Mouse (Mus musculus) gastrocnemius, adult 8-10 months (tissue): Measurements from ENCODE around the gene Sp1. TPM values are rescaled to one million over a fixed set of nuclear protein-coding genes. Genes with fewer than 3 reads are reported as not detected.

Source experiments
- DNase-seq, 2 experiments: peaks; one replicate each; pipeline ENCODE4 v3.0.0; 2022; ENCODE audit warnings: low spot score in 2 of 2
- total RNA-seq, 4 experiments: library from RNA; stranded (reverse); gene quantifications; 2 replicates each; pipeline ENCODE4 v1.2.4; 2022

Sp1 gene
- total RNA-seq = 10 to 100 TPM; 17.9 to 22.2 (median 20.5) TPM

- DNase-seq = peak; percentile 99
These were observed at the start of gene Sp1 for GRCm38 (mm10) chr15:102405489-102406195. Sp1 (plus strand) TSS chr15:102406143.

- DNase-seq = no peak
These were observed 49.2 kb upstream of the Sp1 start for GRCm38 (mm10) chr15:102356501-102357325.

- DNase-seq = no peak
These were observed 47.8 kb upstream of the Sp1 start for GRCm38 (mm10) chr15:102358126-102358525.

GRCm38 (mm10) chr15:102358834-102359233 lies 47.1 kb upstream of the Sp1 start:
- DNase-seq = no peak

- DNase-seq = no peak
These were observed 43.3 kb upstream of the Sp1 start for GRCm38 (mm10) chr15:102362648-102363047.

GRCm38 (mm10) chr15:102364678-102365077 lies 41.3 kb upstream of the Sp1 start:
- DNase-seq = no peak

GRCm38 (mm10) chr15:102366238-102366637 lies 39.7 kb upstream of the Sp1 start:
- no peak for DNase-seq

GRCm38 (mm10) chr15:102366733-102367344 lies 39.1 kb upstream of the Sp1 start, which contains the start of gene Sp7:
Sp7 (minus strand) TSS chr15:102367182.
- DNase-seq = no peak

- DNase-seq = no peak
These were observed 36.0 kb upstream of the Sp1 start for GRCm38 (mm10) chr15:102369972-102370371.

- no peak for DNase-seq
These were observed 35.2 kb upstream of the Sp1 start for GRCm38 (mm10) chr15:102370727-102371126.

GRCm38 (mm10) chr15:102376453-102377162 lies 29.3 kb upstream of the Sp1 start:
- peak; percentile 28 to 35 for DNase-seq

GRCm38 (mm10) chr15:102377163-102377543 lies 28.8 kb upstream of the Sp1 start:
- peak; percentile 86 to 87 for DNase-seq

- peak; percentile 58 to 66 for DNase-seq
These were observed 28.1 kb upstream of the Sp1 start for GRCm38 (mm10) chr15:102377810-102378262.

- DNase-seq = peak; percentile 64 to 73
These were observed 24.4 kb upstream of the Sp1 start for GRCm38 (mm10) chr15:102381575-102381974.

GRCm38 (mm10) chr15:102383671-102384070 lies 22.3 kb upstream of the Sp1 start:
- DNase-seq = no peak

- DNase-seq = no peak
These were observed 19.3 kb upstream of the Sp1 start for GRCm38 (mm10) chr15:102386640-102387039.

GRCm38 (mm10) chr15:102388942-102389341 lies 17.0 kb upstream of the Sp1 start:
- no peak for DNase-seq

GRCm38 (mm10) chr15:102392520-102392919 lies 13.4 kb upstream of the Sp1 start:
- DNase-seq = no peak

- DNase-seq = no peak
These were observed 12.3 kb upstream of the Sp1 start for GRCm38 (mm10) chr15:102393584-102394014.

- no peak for DNase-seq
These were observed 10.9 kb upstream of the Sp1 start for GRCm38 (mm10) chr15:102395061-102395460.

- DNase-seq = no peak
These were observed 7.3 kb upstream of the Sp1 start for GRCm38 (mm10) chr15:102398629-102399028.
